Mouse (Mus musculus) heart, adult 8-10 months (tissue): ENCODE measurements around the gene Tmx2. TPM values are rescaled to one million over a fixed set of nuclear protein-coding genes. Genes with fewer than 3 reads are reported as not detected.
"Not testable (repeated sequence)": the region's sequence is repeated elsewhere in the genome, so short reads cannot be mapped to it uniquely, and the experiment has no call there.

Source experiments
- DNase-seq: peaks from one replicate; pipeline ENCODE4 v3.0.0; 2022; ENCODE audit warnings: low spot score
- total RNA-seq, 4 experiments: library from RNA; stranded (reverse); gene quantifications; 2 replicates each; pipeline ENCODE4 v1.2.4; 2022

Tmx2 gene
- total RNA-seq = 100 to 1,000 TPM in 3 of 4 experiments, 10 to 100 TPM in 1; 95.0 to 143 (median 120) TPM

DNA sequence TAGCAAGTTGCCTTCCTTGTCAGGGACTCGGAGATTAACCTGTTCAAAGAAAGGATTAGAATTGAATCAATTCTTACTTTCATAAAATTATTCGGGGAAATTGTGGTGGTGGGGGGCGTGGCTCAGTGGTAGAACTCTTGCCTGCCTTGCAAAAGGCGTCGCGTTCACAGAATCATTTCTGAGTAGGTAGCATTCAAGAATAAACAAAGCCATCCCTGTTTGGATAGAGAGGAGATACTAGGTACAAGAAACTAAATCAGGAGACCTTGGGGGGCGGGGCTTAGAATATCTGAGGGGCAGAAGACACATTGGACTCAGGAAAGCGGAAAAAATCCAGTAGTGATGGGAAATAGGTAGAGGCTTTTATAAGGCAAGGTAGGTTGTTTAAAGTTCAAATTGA is at the start of gene Tmx2:
Tmx2 (minus strand) TSS at position 125 of the 400 bp plus-strand sequence.
- DNase-seq = no peak

DNA sequence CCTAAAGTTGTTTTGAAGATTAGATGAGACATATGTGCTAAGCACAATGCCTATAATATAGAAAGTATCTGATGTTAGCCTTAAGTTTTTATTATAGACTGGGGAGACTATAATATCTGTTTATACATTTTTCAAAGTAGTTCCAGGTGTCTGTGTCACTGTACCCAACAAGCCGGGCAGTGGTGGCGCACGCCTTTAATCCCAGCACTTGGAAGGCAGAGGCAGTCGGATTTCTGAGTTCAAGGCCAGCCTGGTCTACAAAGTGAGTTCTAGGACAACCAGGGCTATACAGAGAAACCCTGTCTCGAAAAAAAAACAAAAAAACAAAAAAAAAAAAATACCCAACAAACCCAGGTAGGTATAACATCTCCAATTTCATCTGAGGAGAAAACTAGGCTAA is 49.3 kb upstream of the Tmx2 start:
- DNase-seq = not testable (repeated sequence)

DNA sequence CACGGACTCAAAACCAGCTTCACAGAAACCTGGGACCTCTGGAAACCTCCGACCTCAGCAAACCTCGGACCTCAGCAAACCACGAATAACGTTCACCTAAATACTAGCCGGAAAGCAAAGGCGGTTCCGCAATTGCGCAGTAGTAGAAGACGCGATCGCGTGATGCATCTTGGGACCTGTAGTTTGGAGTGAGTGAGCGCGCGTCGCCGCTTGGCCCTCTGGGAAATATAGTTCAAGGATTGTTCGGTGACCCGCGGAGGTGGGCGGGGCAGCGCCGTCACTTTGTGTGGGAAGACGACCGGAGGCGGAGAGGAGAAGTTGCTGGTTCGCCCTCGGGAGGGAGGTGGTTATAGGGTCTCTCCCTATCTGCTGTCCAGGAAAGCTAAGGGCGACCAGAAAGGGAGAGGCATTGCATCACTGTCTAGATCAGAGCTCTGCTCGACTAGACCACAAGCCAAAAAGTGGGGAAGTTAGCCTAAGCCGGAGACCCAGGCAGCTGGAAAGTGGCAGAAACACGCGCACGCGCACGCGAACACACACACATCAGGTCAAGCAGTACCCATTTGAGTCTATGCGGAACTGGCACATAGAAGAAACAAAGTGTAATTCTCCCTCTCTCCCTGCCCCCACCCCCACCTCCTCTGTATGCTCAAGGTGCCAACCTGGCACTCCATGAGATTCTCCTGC is 48.4 kb upstream of the Tmx2 start, which contains the start of gene Clp1:
Clp1 (minus strand) TSS at position 179 of the 687 bp plus-strand sequence.
- DNase-seq = peak; percentile 98

DNA sequence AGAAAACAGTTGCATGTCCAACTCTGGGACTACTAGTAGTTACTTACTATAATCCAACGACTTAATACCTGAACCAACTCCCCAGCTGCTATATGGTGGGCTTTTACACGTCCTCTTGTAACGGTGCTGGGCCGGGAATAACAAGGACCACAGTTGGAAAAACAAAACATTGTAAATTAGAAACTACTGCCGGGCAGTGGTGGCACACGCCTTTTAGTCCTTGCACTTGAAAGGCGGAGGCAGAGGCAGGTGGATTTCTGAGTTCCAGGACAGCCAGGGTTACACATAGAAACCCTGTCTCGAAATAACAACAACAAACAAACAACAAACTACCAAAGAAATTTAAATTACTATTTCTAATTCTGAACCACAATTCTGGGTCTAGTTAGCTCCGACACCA is 47.8 kb upstream of the Tmx2 start:
- DNase-seq = no peak

DNA sequence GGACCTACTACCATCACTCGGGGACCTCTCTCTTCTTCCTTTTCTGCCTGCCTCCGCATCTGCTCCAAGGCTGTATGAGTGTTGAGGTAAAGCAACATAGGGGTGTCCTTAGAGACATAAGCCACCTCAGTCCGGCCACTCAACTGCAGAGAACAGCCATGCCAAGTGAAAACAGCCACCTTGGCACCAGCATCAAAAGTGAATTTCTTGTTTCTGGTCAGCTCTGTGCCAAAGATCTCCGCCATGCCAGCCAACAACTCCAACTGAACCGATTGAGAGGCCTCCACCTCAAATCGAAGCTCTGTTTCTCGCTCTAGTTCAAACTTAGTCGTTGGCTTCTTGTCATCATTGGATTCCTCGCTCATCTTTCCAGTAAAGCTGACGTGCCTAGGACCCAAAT is 46.8 kb upstream of the Tmx2 start:
- no peak for DNase-seq

DNA sequence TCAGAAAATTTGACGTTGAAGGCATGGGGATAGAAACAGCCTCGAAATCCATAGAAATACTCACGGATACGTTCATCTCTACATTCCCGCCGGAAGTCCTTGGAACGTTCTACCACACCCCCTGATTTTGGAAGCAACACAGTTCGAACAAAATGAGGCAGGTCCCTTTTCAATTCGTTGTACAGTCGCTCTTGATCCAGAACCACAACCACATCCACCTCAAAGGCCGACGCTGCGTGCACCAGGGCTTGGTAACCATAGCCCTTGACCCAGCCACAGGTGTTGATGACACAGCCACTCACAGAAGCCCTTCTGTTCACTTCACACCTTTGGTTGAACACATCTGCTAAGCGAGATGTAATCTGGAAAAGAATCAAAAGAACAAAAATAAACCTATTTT is 44.9 kb upstream of the Tmx2 start:
- DNase-seq = no peak

DNA sequence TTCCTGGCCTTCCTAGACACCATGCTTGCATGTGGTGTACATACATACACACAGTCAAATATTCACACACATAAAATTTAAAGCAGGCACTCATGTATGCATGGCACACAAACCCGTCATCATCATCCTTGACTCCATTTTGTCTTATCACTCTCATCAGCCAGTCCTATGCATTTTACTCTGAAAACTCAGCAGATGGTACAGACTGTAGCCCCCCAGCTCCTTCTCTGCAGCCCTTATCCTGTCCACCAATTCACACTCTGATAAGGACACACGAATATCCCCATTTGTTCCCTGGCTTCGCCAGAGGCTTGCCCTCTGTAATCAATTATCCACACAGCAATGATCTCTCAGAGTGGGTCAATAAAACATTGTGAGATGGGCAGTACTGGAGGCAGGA is 42.2 kb upstream of the Tmx2 start:
- DNase-seq = no peak

DNA sequence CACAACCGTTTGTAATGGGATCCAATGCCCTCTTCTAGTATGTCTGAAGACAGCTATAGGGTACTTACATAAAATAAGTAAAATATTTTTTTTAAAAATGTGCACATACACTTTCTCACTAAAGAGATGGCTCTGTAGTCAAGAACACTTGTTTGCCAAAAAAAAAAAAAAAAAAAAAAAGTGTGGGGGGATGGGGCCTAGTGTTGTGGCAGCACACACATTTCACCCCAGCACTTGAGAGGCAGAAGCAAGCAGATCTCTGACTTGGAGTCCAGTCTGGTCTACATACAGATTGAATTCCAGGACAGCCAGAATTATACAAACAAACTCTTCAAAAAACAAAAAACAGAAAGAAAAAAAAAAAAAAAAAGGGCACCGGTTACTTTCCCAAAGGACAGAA is 41.8 kb upstream of the Tmx2 start:
- DNase-seq = no peak

DNA sequence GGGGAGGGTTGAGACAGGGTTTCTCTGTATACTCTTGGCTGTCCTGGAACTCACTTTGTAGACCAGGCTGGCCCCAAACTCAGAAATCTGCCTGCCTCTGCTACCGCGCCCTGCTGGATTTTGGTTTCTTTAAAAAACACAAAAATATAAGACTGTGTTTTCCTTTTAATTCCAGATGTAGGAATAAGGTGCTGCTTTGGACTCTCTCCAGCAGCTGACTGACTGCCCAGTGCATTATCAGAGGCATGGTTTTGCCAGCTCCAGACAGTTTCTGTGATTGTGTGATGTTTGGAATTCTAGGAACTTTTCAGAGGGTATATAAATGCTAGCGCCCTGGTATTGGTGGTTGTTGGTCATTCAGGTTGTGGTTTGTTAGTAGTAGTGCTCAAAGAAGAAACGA is 38.4 kb upstream of the Tmx2 start:
- DNase-seq = no peak

DNA sequence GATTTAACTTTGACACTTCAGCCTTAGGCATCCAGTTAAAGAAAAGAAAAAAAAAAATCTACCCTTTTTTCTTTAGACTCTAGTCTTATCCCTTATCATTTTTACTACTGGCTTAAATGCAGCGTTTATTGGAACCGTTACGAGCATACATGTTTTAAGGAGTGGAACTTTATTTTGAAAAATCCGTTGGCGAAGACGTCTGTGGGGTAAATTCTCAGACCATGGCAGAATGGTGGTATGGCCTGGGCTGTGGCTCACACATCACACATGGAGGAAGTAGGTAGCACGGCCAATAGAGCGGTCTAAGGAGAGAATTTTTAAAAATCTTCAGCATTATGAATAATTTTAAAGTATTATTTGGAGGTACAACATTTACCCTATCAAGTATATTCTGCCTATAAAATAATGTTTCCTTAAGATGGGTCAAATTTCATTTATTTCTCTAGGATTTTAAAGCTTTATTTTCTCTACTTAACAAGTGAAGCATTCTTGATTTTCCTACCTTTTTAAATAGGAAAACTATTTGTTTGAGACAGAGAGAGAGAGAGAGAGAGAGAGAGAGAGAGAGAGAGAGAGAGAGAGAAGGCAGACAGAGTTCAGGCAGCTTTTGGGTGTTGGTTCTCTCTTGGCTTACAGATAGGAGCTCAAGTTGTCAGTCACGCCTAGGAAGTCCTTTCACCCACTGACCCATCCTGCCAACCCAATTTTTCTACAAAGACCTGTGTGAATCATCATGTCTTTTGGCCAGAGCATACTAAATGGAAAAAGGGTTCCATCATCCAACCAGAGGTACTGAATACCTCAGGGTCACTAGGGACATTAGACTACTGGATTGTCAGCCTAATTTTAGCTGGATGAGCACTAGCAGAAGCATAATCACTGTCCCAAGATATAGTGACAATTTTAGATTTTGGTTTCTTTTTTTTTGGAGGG is 37.7 kb upstream of the Tmx2 start:
- no peak for DNase-seq

DNA sequence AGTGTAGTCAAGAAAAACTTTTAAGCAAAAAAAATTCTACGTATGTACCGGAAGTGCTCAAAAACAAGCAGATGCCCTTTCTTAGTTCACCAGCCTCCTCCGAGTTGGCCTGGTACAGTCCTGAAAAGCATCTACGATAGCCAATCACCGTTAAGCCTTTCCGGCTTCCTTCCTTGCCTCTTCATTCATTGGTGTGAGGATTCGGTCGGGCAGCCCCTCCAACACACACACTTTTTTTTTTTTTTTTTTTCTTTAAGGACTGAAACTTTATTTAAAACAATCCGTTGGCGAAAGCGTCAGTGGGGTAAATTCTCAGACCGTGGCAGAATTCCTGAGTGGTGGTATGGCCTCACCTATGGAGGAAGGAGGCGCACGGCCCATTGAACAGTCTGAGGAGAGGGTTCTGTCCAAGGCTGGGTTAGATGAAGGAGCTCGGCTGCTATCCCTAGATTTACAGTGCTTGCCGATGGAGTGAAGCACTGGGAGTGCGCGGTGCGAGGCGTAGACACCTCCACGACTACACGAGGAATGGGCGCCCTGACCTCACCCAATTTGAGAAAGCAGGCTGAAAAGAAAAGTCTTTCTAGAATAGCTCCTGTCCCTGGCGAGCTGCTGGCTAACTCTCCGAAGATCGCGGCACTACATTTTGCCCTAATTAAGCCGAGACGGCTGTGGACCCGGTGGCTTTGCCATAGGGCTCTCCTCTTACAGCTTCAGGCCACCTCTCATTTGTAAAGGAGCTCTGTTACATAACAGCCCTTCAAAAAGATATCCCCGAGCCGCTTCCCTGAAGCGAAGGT is 36.8 kb upstream of the Tmx2 start:
- peak; percentile 95 for DNase-seq

DNA sequence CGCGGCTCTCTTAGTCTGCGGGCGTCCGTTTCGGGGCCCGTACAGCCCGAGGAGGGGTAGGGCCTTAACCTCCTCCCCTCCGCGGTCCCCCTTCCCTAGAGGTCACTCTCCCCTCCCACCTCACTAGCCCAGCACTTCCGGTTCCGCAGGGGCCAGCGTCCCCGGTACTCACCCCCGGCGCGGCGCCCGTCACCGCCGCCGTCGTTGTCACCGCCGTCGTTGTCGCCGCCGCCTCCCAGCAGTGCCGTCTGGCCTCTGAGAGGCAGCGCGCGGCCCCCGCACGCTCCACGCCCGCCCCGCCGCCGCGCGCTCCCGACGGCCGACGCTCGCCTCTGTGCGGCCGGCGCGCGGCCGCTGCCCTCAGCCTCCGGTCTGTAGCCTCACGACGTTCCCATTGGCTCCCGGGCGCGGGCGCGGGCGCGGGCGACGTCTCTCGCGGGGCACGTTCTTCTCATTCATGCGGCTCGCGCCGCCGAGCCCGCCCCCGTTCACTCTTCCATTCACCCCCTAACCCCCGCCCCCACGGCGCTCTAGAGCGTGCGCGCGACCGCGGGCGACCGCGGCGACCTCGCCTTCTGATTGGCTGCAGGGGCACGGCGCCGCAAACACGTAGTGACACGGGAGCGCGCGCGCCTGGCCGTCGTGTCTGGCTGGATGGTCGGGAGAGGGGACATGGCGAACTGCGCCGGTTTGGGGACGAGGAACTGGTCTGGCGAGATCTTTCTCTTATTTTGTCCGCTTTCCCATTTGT is 36.0 kb upstream of the Tmx2 start, which contains the start of gene Zdhhc5:
Zdhhc5 (minus strand) TSS at position 370 of the 751 bp plus-strand sequence.
- peak; percentile 96 for DNase-seq

DNA sequence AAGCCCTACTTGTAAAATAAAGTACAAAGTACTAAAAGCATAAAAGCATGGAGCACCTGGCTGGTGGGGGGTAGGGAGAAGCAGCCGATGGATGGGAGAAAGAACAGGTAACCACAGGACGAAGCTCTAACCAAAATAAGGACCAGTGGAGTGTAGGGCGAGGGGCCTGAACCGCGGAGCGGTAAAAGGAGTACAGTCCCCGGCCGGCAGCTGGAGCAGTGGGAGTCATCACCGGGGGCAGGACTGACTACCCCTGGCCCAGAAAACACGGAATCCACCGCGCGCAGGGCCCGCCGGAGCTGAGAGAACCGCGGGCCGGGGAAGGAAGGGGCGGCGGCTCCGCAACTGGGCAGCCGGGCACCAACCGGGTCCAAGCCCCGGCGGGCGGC is 35.5 kb upstream of the Tmx2 start:
- DNase-seq = peak; percentile 27

DNA sequence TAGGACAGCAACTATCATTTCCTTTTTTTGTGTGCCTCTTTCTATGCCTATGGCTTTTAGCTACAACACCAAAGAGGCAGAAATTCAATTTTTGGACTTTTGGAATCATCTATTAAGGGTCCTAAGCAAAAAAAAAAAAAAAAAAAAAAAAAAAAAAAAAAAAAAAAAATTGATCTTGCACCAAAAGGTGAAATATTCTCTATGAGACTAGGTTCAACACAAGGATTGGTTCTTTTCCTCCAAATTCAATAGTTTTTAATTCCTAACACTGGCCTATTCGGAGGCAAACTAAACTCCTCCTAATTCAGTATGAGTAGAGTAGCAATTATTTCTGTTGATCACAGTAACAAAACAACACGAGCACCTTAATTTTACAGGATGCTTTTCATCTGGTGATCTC is 33.0 kb upstream of the Tmx2 start:
- DNase-seq = no peak

DNA sequence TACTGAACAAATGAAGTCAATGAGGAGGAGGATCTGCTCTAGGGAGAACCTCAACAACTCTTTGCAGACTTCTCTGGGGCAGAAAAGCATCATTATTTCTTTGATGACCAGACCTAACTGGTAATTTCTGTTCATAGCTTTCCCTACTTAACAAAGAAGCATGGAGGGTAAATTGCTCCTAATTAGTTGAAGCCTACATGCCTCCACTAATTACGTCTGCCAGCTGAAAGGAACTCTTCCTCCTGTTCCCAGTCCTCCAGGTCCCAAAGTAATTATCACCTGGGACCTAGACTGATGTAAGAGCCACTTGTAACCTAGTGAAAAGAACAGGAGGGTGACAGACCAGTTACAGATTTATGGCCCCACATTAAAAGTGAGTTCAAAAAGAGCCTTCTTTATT is 28.6 kb upstream of the Tmx2 start:
- no peak for DNase-seq

DNA sequence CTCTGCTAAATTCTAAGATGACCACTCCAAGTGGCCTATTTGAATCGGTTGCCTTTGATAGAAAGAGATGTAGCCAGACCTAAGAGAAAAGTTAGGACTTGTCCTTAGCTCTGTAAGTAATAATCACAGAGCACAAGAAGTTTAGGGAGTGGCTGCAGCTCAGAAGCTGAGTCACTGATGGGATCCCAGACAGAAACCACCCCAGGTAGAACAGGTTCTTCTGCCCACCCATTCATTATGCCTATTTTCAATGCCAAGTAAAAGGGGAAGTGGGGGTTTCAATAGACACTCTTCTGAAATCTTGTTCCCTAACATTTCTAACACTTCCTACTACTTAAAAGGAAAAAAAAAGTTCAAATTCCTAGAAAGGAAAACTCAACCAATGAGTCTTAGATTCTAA is 26.4 kb upstream of the Tmx2 start:
- no peak for DNase-seq

DNA sequence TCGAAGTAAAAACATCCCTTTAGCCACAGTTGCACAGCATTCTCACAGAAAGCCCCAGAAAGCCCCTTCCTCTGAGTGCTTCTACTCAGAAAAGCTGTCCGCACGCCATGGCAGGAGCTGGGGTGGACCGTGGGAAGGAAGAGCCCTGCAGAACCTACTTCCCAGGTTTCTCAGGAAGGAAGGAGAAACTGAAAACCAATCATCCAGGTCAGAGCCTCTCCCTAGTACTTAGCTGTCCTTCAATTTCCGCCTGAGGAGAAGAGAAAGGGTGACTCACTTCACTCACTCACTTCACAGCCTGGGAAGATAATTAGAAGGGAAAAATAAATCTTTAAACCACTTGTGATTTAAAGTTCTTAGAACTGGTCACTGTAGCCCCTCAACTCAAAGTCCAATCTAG is 25.4 kb upstream of the Tmx2 start:
- DNase-seq = no peak

DNA sequence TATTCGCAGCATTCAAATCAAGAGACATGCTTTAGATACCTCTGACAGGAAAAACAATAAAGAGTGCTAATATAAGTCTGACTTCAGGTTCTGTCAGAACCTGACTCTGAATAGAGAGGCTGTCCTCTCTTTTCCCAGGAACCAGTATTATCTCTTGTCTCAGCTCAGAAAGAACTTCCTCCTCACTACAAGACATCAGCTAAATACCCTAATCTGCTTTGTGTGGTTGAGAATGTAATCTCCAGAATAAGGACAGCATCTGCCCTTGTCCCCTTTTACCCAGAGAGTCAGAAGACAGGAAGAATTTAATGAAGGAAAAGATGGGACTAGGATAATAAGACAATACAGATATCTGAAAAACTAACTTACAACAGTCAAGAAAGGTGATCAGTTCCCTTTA is 24.6 kb upstream of the Tmx2 start:
- DNase-seq = no peak

DNA sequence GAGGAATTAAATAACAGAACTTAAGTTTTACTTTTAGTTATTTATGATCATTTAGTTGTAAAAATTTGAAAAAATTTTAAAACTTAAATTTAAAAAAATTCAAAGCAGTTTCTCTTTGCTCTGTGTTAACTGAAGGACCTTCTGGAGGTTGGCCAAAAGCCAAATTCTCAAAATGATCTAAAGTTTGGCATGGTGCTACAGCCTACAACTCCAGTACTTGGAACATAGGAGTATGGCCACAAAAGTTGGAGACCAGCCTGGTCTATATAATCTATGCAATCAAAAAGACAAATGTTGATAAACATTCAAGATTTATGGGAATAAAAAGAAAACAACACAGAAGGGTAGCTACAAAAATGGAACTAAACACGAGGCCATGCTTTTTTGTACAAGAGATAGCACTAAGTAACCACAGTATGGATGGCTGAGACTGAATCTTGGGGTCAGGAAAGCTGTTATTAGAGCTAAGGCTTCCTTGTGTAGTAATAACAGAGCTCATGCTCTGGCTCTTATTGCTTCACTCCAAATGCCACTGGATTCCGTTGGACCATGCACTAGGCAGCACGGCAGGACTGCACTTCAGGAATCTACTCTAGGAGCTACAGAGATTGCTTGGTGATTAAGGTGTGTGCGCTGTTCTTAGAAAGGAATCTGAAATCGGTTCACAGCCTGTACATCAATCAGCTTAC is 16.2 kb upstream of the Tmx2 start:
- no peak for DNase-seq

DNA sequence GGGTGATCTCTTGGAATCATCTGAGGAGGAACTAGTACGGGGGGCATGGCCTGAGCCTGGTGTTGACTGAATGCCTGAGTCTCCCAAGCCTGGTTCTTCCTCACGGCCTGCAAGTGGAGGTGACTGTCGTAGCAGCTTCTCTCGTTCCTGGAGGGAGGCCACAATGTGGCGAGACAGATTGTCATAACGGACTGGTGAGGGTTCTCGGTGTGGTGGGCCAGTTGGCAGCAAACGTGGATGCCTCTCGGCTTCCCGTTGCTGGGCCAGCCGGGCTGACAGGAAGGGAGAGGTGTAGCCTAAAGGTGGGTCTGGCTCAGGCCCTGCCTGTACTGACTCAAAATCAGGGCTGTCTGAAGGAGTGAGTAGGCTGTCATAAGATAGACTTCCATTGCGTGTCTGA is 11.1 kb upstream of the Tmx2 start:
- DNase-seq = no peak
